8 mouse cellular contexts compared by ENCODE assay signal in the genomic region with DNA sequence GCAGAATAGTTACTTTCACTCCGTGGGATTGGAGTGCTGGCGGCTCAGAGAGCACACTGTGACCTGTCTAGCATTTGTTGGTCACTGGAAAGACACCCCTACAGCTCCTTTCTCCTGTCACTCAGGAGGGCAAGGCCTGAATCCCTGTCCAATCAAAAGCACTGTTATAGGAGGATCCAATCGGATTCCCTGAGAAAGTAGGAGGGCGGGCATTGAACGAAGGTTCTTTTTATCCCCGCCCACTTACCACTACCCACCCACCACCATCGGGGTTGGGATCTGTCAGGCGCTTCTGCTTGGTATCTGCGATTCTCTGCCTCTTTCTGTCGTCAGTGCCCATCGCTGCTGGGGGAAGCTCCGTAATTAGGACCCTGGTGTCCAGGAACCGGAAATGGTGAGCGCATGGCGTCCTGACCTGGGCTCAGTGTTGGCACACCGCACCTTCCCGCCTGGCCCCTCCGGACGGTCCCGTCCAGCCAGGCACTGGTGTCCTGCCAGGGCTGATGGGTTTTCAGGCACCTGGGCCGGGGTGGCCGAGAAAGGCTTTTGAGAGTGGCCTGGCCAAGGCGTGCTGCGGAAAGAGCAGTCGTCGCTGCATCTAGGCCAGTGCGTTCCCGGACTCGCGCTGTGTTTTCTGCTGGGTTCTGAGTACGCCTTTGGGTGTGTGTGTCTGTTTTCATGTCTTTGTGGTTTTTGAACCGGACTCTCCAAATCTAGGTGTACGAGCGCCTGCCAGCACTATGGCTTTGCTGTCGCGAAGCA. TPM values are rescaled to one million over a fixed set of nuclear protein-coding genes. Genes with fewer than 3 reads are reported as not detected.
DNase-seq lines count a peak whose midpoint lies in the region; ATAC-seq lines count a peak whose summit lies in the region.

No protein-coding gene starts in this region.

- peak overlapping the region; percentile 92 for H3K9ac ChIP-seq in hindbrain, embryonic 13.5 days

- WGBS in hindbrain, embryonic 13.5 days: 2% methylated on average over 36 of the region's 36 CpGs

- DNase-seq in ZHBTc4 (ENCODE audit: low read depth, low spot score): peak; percentile 92
- DNase-seq in cerebellum, postnatal 36 days: peak; percentile 72 to 79
- peak; percentile 58 to 79 for DNase-seq in frontal cortex, postnatal 25 days (ENCODE audit: low spot score in 2 of 2)
- DNase-seq in layer of hippocampus, postnatal 14 days (ENCODE audit: low spot score in 2 of 2): peak; percentile 81 to 96
- DNase-seq in lung, postnatal 10 days: peak; percentile 93
- DNase-seq in ovary, postnatal 14 days (ENCODE audit: low spot score): peak; percentile 66
- DNase-seq in thymus, postnatal 25 days: peak; percentile 9

- no peaks in the 10 kb centered on the region for H3K9me3 ChIP-seq in hindbrain, embryonic 13.5 days

- peak overlapping the region; percentile 83 for H3K4me3 ChIP-seq in hindbrain, embryonic 13.5 days

- peak overlapping the region; percentile 68 for H3K4me2 ChIP-seq in hindbrain, embryonic 13.5 days

- peaks cover 15% of the 10 kb centered on the region for H3K36me3 ChIP-seq in hindbrain, embryonic 13.5 days

- peaks cover 14% of the 10 kb centered on the region for H3K27me3 ChIP-seq in hindbrain, embryonic 13.5 days

- H3K27ac ChIP-seq in hindbrain, embryonic 13.5 days: peak overlapping the region; percentile 86

- ATAC-seq in hindbrain, embryonic 13.5 days (ENCODE audit: low FRiP score): peak; percentile 99

- peaks cover 35% of the 10 kb centered on the region for H3K4me1 ChIP-seq in hindbrain, embryonic 13.5 days (replicated peaks)

RNA-seq across cellular contexts. Expression of gene Gm5114, which starts 36.5 kb away (rescaled TPM):
- not detected in 2 replicates for polyA plus RNA-seq in hindbrain, embryonic 13.5 days (2015; fragmentation: Nextera tagmentation; extraction: Ambion mirVana)
- not detected for total RNA-seq in layer of hippocampus, postnatal 14 days (2021)

Comparison
In these comparisons a context has a peak if more than half of its experiments do, and no peak if none do; other contexts are left out.
1. Peak in every context shown above with its lines: DNase-seq, ATAC-seq, H3K4me3 ChIP-seq and H3K27ac ChIP-seq.
2. DNase-seq: peak in every context shown above with its lines; median percentile 93 in lung, postnatal 10 days; 92 in ZHBTc4; 88 in layer of hippocampus, postnatal 14 days; 76 in cerebellum, postnatal 36 days; 68 in frontal cortex, postnatal 25 days; 66 in ovary, postnatal 14 days; 9 in thymus, postnatal 25 days.